Mouse (Mus musculus): Measurements from ENCODE around the gene Med25.

Med25 gene

DNA sequence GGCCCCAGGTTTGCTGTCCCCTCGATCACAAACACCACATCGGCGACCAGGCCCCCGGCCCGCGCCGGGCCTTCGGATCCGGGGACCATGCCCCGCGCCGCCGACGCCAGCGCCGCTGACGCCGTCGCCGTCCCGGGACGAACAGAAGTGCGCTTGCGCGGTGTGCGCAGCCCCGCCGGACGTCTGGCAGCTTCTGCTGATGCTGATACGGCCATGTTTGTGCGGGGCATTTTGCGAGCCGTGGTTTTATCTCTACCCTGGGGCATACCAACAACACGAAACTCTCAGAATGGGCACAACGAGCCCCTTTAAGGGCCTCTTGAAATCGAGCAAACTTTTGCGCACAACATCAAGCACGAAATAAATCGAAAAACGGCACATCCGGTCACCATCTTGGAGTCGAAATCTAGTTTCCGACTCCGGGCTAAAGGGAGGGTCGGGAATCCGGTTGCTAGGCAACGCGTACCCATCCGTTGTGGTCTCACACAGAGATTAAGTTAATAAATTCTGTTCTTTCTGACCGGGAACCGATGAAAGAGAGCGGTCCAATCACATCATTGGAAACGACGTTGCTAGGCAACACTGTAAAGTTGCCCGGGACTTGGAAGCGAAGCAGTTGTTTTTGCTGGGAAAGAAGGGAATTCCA is at the start of gene Med25:
Med25 (minus strand) TSS at position 437 of the 646 bp plus-strand sequence.
- DNase-seq (ENCODE audit: low spot score in 2 of 2) = peak; percentile 88 to 89

DNA sequence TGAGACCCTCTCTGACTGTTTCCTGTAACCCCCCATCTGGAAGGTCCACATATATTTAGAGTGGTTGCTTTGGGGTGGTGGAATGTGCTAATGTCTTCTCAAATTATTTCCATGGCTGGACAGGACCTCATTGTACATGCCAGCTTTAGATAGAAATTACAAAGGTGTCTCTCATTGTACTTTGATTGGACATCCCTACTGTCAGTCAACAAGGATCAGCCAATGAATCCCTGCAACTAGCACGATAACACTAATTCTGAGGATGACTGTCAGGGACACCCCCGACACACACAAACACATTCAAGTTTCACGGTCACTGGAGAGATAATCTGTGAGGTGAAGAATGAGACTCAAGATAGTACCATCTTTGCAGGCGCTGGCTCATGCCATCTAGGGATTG is 46.2 kb upstream of the Med25 start:
- no peak for DNase-seq (ENCODE audit: low spot score in 2 of 2)

DNA sequence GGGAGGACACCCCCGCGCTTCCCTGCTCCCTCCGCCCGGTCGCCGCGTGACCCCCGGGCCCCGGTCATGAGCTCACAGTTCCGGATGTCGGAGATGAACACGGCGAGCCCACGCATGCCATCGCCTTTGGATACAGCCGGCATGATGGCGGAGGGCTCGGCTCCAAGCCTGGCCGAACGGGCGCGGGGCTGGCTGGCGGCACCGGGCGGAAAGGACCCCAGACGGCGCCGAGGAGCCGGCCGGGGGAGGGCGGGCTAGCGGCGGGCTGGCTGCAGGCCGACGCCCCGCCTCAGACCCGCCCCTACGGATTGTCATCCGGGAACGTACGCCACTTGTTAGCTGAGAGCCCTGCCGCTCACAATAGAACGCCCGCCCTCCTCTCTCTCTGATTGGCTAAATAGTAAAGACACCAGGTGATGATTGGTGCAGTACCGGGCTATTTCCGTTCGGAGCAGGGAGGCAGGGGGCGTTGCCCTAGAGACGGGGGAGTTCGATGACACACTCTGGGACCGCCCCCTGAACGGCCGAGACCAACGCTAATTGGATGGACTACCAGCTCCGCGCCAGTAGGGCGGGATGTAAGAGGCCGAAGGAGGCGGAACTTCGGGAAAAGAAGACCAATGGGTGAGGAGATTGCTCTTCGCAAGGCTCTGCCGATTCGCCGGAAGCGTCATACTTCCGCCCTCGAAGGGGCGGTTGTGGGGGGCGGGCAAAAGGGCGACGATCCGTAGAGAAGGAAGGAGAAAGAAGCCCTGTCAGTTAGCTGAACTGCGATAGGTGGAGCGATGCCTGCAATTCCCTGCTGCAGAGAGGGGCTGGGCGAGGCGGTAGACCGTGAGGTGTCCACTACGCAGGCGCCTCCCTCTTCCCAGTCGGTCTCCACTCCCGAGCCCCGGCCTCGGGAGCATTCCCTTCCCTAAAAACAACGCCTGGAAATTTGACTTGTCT is 37.0 kb upstream of the Med25 start, which contains the start of gene Ap2a1:
Ap2a1 (minus strand) TSS at position 293 of the 948 bp plus-strand sequence.
- peak; percentile 99 to 100 for DNase-seq (ENCODE audit: low spot score in 2 of 2)

DNA sequence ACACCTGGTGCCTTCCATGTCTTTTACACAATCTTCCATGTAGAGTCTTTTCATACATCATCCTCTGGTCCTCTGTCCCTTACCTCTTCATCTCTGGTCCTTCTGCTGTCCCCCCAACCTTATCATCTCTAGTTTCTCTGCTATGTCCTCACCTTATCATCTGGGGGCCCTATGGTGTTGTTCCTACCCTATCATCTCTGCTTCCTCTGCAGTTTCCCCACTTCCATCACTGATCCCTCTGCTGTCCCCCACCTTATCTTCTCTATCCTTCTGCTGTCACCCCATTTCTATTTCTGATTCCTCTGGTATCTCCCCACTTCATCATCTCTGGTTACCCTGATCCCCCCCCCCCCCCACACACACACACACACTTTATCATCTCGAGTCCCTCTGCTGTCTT is 36.1 kb upstream of the Med25 start:
- DNase-seq (ENCODE audit: low spot score in 2 of 2) = no peak

DNA sequence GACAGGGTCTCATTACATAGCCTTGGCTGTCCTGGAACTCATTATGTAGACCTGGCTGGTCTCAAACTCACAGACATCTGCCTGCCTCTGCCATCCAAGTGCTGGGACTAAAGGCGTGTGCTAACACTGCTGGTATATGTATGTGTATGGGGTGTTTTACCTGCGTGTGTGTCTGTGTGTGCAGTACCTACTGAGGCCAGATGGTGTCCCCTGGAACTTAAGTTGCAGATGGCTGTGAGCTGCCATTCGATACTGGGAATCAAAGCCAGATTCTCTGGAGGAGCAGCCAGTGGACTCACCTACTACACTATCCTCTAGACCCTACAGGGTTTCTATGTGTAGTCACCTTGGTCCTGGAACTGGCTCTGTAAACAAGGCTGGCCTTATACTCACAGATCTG is 33.0 kb upstream of the Med25 start:
- no peak for DNase-seq (ENCODE audit: low spot score in 2 of 2)

DNA sequence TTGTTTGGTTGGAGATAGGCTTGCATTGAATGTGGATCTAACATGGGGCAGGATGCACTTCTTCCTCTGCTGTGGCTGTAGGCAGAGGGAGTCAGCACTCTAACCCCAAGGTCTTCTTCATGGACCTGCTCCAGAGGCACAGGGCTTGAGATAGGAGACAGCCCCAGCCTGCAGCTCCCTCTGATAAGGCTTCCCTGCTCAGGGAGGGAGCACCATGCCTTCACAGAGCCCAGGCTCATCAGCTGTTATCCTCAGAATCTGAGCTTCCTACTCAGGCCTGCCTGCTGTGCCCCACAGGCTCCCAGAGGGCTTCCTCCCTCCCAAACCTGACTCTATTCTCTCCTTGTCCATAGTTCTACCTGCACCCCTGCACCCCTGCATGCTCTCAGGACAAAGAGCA is 30.0 kb upstream of the Med25 start:
- DNase-seq (ENCODE audit: low spot score in 2 of 2) = no peak

DNA sequence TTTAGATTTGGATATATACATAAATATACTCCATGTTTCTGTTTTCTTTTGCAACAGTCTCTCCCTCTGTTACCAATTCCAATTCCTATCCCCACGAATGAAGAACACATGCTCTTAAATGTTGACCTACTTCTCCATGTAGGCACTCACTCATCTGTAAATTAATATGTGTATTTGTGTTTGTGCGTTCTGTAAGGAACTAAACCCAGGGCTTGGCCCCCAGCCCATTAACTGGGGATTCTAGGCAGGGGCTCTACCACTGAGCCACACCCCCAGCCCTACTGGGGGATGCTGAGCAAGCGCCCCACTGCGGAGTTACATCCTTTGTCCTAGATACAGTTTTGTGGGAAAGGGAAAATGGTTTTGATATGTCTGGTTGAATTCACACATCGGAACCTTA is 26.6 kb upstream of the Med25 start:
- DNase-seq (ENCODE audit: low spot score in 2 of 2) = no peak

DNA sequence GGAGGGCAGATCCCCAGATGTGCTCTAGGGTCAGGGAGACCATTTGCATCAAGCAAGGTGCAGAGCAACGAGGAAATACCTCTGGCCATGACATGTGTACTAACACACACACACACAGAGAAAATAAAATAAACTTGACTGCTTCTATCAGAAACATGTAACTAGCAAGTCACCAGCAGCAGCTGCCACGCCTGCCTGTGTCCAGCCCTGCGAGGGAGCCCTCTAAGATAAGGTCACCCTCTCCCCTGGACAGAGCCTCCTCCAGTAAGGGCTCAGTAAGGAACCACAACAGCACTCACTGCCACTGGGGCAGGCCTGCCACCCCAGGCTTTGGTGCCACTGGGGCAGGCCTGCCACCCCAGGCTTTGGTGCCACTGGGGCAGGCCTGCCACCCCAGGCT is 25.7 kb upstream of the Med25 start:
- DNase-seq (ENCODE audit: low spot score in 2 of 2) = no peak

DNA sequence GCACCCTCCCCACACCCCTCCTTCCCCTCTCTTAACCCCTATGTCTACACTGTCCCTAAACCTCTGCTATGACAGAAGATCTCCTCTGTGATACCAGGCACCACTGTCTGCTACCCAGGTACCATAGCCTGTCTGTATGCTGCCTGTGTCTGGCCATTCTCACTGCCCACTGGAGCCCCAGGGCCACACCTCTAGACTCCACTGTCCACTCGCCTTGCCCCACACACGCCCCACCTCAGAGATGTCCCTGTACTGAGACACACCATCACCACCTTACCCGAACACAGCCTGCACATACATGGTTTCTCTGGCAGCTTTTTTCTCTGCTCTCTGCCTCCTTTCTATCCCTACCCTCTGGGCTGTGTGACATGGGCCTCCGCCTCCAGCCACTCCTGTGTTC is 24.4 kb upstream of the Med25 start:
- no peak for DNase-seq (ENCODE audit: low spot score in 2 of 2)

DNA sequence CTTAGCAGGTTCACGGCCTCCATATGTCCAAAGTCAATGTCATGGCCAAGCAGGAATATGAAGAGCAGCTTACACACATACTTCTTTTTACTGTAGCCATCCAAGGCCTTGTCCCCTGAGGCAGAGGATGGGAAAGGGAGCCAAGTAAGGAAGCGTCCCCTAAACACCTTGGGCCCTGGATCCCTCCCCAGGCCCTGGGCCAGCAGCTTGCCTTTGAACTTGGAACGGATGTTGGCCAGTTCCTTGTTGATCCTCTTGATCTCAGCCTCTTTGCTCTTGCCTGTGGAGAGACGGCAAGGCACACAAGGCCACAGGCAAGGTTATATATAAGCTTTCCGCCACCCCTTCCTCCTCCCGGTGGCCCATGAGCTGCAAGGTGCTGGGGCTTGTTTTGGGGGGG is 23.7 kb upstream of the Med25 start:
- no peak for DNase-seq (ENCODE audit: low spot score in 2 of 2)

DNA sequence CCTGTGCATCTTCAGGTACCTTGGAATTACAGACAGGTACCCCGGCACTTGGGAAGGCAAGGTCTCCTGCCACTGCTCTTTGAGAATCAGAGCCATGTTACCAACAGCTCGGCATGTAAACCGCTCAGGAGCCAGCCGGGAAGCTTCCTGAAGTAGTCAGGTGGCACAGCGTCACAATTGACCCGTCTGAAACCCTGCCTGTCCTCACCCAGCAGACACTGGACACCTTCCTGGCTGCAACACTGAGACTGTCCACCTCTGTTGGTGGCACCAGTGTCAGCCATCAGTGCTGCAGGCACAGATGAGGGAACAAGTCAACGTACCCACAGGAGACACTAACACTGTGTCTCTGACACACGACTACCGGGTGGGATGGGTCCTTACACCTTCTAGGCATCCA is 22.8 kb upstream of the Med25 start:
- no peak for DNase-seq (ENCODE audit: low spot score in 2 of 2)

DNA sequence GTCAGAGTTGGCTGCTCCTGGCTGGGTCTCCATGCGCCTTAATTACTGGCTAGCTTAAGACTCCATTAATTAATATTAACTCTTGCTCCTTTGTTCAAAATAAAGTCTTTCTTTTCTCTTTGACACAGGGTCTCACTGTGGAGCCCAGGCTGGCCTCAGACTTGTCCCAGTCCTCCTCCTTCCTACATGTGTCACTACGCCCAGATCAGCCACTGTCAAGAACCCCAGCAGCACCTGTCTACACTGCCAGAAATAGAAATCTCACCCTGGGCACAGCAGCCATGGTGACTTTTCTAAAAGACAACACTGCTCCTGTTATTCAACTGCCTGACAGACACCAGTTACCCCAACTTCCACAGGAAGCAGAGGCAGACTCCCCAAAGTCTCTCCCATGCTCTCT is 21.9 kb upstream of the Med25 start:
- no peak for DNase-seq (ENCODE audit: low spot score in 2 of 2)

DNA sequence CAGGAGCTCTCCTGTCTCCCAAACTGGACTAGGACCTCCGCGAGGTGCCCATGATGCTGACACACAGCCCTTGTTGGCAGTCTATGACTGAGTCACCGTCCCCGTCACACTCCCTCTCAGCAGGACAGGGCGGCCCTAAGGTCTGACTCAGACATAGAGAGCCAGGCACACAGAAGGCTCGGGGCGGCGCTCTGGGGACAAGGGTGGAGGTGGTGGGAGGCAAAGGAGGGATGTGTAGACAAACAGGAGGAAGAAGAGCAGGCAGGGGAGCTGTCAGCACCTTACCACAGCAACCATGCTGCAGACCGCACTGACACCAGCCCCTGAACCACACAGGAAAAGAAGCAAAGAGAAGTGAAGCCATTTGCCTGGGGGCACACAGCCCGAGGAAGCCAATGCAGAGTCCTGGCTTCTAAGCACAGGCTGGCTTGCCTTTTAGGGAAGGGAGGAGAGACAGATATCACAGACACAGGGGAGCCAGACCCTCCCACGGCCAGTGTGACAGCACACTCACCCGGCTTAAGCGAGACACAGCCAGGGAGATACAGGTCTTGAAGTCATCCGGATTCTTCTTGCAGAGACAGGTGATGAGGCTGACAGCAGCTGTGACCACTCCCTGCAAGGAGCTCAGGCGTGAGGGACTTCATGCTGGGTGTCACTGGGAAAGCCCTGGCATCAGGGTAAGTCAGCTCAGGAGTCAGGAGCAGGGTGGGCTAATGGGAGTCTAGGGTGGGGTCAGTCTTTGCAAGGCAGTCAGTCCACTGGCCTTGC is 16.4 kb upstream of the Med25 start:
- no peak for DNase-seq (ENCODE audit: low spot score in 2 of 2)

DNA sequence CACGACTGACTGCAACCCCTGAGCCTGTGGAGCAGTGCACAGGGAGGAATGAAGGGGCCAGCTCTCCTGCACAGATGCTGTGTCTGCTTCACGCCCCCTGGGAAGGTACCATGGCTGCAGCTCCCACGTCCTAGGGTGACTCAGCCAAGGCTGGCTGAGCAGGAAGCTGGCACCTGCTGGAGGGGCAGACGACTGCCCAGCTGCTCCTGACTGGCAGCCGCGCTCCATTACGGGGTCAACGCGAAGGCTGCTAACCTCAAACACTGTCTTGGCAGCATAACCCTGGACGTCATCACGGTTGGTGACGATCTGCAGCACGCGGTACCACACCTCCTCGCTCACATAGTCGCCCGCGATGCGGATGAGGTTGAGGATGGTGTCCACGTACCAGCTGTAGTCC is 12.9 kb upstream of the Med25 start:
- DNase-seq (ENCODE audit: low spot score in 2 of 2) = no peak

DNA sequence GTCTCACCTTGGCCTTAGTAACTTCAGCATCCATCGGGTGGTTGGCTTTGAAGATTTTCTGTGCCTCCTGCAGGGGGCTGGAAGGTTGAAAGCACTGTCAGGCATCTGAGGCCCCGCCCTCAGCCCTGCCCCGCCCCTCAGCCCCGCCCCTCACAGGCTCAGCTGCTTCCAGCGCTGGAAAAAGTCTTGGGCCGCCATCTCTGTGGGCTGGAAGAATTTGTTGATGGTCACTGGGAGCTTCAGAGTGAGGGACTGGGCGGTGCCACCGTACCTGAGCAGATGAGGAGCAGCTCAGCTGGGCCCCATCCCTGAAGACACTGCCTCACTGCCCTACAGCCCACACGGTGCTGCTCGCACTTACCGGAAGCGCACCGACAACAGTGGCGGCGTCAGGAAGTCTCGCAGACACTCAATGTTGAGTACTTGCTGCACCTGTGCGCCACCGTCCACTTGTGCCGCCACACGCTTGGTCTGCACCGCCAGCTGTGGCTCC is 8.8 kb upstream of the Med25 start:
- no peak for DNase-seq (ENCODE audit: low spot score in 2 of 2)

DNA sequence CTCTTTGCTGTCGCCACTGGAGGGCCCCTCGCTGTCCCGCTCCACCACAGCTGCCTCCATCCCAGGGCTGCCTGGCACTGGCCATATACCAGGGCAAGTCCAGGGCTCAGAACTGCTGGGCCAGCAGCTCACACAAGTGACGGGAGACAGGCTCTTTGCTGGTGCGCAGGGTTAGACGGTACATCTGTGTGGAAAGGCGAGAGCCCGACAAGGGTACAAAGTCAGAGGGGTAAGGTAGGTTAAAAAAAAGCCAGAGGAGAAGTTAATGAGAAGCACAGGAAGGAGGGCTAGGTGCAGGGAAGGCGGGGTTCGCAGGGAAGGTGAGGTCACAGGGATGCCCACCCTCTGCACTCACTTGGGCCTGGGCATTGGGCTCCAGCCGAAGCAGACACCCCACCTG is 8.1 kb upstream of the Med25 start:
- no peak for DNase-seq (ENCODE audit: low spot score in 2 of 2)

DNA sequence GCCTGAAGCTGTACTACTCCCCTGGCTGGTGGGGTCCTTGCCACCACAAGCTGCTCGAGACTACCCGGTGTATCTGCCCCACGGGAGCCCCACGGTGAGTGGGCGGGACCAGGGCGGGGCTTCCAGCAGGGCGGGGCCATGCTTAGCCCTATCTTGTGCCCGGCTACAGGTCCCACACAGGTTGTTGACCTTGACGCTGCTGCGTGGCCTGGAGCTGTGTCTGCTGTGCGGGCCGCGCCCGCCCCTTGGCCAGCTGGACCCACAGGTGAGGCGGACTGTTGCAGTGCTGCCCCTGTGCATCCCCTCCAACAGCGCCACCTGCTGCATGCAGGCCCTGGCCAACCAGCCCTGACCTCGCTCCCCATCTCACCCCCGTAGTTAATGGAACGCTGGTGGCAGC is 6.1 kb upstream of the Med25 start:
- DNase-seq (ENCODE audit: low spot score in 2 of 2) = no peak

DNA sequence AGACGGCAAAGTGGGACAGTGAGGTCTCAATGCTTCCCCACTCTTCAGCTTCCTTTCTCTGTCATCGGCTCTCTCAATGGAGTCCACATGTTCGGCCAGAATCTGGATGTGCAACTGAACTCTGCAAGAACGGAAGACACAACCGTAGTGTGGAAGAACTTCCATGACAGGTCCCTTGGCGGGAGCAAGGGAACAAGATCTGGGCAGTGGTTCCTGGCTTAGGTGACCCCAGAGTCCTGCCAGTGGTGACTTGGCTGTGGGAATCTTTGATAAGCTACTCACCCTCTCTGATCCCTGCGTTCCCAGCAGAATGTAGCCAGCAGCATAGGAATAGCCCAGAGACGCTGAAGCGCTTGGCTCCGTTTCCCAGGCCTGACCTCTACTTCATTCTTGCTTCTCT is 4.0 kb upstream of the Med25 start:
- no peak for DNase-seq (ENCODE audit: low spot score in 2 of 2)

DNA sequence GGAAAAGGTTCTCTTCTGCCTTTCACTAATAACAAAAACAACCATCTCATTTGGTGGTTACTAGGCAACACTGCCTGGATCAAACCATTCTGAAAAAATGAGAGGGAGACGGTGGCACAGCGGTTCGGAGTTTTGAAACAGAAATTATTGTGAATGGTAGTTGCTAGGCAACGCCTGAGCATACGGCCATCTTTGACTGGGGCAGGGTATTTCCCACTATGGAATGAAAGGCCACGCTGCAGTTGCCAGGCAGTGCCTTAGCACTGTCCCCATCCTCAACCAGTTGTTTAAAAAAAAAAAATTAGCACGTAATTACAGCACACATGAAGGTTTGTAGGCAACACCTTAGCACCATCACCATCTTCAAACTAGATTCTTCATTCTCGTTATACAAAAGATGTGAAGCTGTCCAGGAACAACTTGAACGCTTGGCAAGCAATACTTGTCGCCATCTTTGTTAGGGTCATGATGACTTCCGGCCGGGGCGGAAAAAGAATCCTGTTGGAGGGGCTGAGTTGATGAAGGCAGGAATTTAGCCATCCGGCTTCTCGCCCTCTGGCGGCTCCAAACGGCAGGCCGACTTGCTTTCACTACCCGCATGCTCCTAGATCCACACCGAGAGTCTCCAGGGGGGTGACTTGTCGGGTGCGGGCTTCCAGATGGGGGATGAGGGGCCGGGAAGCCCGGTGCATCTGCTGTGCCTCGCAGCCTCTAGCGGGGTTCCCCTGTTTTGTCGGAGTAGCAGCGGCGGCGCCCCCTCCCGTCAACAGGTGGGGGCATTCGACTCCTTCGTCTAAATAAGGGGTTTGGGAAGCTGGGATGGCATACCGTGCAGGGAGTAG is 3.3 kb upstream of the Med25 start, which contains the start of gene Fuz:
Fuz (plus strand) TSS at position 487 of the 842 bp plus-strand sequence.
- DNase-seq (ENCODE audit: low spot score in 2 of 2) = peak; percentile 87 to 88

DNA sequence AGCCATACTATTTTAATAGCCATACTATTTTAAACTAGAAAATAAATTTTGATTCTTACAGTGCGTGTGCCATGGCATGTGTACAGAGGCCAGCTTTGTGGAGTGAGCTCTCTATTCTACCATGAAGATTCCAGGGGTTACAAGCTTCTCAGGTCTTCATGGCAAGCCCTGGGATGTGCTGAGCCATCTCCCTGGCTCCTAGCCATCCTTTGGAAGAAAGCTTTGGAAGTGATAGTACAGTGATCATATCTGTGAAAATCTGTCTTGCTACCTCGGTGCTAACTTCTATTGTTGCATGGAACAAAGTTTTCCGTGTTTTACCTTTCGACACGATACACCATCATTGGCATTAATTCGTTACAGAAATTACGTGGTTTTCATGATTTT is 2.7 kb upstream of the Med25 start:
- no peak for DNase-seq (ENCODE audit: low spot score in 2 of 2)

DNA sequence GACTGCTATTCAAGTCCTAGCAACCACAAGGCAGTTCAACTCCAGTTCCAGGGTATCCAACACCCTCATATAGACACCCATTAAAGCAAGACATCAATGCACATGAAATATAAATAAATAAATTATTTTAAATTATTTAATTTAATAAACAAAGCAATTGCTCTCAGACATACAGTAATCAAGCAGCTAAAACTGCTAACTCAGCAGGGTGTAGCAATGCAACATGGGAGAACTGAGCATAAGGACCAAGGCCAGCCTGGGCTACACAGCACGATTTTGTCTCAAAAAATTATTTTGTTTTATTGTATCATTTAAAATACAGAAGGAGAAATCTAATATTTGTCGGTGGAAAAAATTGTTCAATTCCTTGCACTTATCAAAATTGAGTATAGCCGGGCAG is 1.7 kb upstream of the Med25 start:
- DNase-seq (ENCODE audit: low spot score in 2 of 2) = no peak

Measured in urinary bladder, postnatal 4 days (tissue).